Mouse (Mus musculus): ENCODE data around the gene Cdhr1.

DNA sequence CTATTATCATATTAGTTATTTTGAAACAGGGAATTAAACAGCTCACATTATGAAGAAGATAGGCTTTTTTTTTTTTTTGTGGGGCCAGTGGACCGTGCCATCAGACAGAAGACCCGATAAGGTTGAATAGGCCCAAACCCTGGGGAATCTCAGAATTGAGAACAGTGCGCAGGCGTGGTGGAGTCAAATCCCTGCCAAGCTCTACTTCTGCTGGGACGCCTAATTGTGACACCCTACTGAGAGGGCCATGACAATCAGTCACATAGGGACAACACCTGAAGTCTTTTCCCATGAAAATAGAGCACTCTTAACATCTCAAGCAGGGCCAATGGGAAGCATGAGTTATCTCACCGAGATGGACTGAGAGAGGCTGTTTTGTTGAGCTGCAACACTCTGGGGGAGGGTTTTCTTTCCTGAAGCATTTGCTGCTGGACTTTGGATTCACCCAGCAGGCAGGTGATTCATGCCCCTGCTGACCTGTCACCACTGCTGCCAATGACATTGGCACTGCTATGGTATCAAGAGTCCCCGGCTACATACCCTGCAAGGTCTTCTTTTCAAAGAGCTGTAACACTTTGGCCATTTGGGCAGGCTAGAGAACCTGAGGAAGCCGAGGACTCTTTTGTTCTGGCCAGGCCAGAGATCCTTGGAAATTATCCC lies 41.0 kb upstream of the Cdhr1 start:
- TF ChIP-seq CTCF (IDR thresholded peaks at IDR 0.05; ENCODE audit: low read depth) (no peak), EP300 (optimal IDR thresholded peaks at IDR 0.05) (no peak)

Data from stomach, postnatal 0 days (tissue).